Mouse (Mus musculus): Measurements from ENCODE around the gene Gatm.

Gatm gene

GRCm38 (mm10) chr2:122608820-122609219, 2.3 kb downstream of the Gatm start:
- DNase-seq: no peak

GRCm38 (mm10) chr2:122605829-122606228, 5.3 kb downstream of the Gatm start:
- DNase-seq: peak; percentile 36

GRCm38 (mm10) chr2:122601354-122601753, 9.7 kb downstream of the Gatm start:
- no peak for DNase-seq

GRCm38 (mm10) chr2:122599736-122600135, 11.4 kb downstream of the Gatm start:
- DNase-seq: peak; percentile 85

- DNase-seq: no peak
These were observed 15.6 kb downstream of the Gatm start for GRCm38 (mm10) chr2:122595461-122595860.

- DNase-seq: no peak
These were observed 19.9 kb downstream of the Gatm start for GRCm38 (mm10) chr2:122591213-122591612.

- no peak for DNase-seq
These were observed 20.8 kb downstream of the Gatm start for GRCm38 (mm10) chr2:122590351-122590750.

- no peak for DNase-seq
These were observed 23.1 kb downstream of the Gatm start for GRCm38 (mm10) chr2:122587861-122588519.

- DNase-seq: no peak
These were observed 24.8 kb downstream of the Gatm start for GRCm38 (mm10) chr2:122586258-122586657.

GRCm38 (mm10) chr2:122582324-122582723, 28.8 kb downstream of the Gatm start:
- DNase-seq: no peak

GRCm38 (mm10) chr2:122581361-122582017, 29.6 kb downstream of the Gatm start:
- DNase-seq: no peak

GRCm38 (mm10) chr2:122580426-122580825, 30.7 kb downstream of the Gatm start:
- DNase-seq: no peak

- DNase-seq: no peak
These were observed 33.8 kb downstream of the Gatm start for GRCm38 (mm10) chr2:122577316-122577715.

GRCm38 (mm10) chr2:122576295-122576694, 34.8 kb downstream of the Gatm start:
- DNase-seq: no peak

- DNase-seq: peak; percentile 13
These were observed 35.6 kb downstream of the Gatm start for GRCm38 (mm10) chr2:122575470-122575869.

- no peak for DNase-seq
These were observed 38.7 kb downstream of the Gatm start for GRCm38 (mm10) chr2:122572438-122572837.

GRCm38 (mm10) chr2:122571326-122571725, 39.8 kb downstream of the Gatm start:
- no peak for DNase-seq

GRCm38 (mm10) chr2:122570430-122570829, 40.7 kb downstream of the Gatm start:
- no peak for DNase-seq

GRCm38 (mm10) chr2:122569439-122569838, 41.7 kb downstream of the Gatm start:
- peak; percentile 16 for DNase-seq

GRCm38 (mm10) chr2:122562251-122562650, 48.9 kb downstream of the Gatm start:
- no peak for DNase-seq

- no peak for DNase-seq
These were observed 49.9 kb downstream of the Gatm start for GRCm38 (mm10) chr2:122561221-122561620.

GRCm38 (mm10) chr2:122558317-122558716, 52.8 kb downstream of the Gatm start:
- DNase-seq: no peak

Data from cerebellum, adult 9-11 months (tissue).